Mouse (Mus musculus) heart, adult 2 months (tissue): ENCODE measurements at regions not wholly inside any gene's neighbourhood (a gene's known extent, or its start where the extent isn't known, plus 50 kb on each side); places are given as distances from the start of the nearest gene placed in this dataset.

Source experiments
- CTCF ChIP-seq: fragments of 200-600 bp; IDR thresholded peaks from 2 replicates; pipeline ENCODE4 v1.8.1; 2022; ENCODE audit warnings: antibody characterized with exemption, mild to moderate bottlenecking, moderate library complexity
- EP300 ChIP-seq: fragments of 200-500 bp; IDR thresholded peaks from 2 replicates; pipeline ENCODE4 v1.6.1; 2011; ENCODE audit warnings: low read depth, low read length, control low read depth; ENCODE audit not compliant: insufficient read depth

DNA sequence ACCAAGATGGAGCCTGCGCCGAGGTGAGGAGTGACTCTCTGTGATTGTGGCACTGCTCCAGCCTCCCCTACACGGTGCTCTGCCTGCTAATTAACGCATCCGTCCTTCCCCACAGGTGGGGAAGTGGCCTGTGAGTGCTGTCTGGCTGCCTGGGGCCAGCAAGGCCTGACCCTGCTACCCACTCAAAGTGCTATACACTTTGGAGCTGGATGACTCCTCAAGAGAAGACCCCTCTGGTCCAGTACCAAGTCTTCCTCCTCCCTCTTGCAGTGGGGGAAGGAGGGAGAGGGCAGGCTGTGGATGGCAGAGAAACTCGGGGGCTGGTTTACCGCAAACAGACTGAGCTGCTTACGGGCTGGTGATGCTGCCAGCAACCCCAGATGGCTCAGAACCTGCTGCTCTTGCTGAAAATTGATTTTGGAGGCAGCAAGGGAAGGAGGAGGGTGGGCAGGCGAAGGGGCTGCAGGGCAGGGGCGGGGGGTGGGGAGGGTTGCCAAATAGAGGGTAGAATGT lies 173.4 kb upstream of the Ntf3 start:
- no peak for TF ChIP-seq EP300
- TF ChIP-seq CTCF: no peak
